Mouse (Mus musculus): ENCODE data around the gene Psrc1. TPM values are rescaled to one million over a fixed set of nuclear protein-coding genes. Genes with fewer than 3 reads are reported as not detected.

Gene Psrc1
- total RNA-seq, 1 experiment from 2014 or later, result 3.7 TPM

- DNase-seq, result no peak
Measured at GRCm38 (mm10) chr3:108386186-108386585, 2.5 kb downstream of the Psrc1 start.

GRCm38 (mm10) chr3:108389111-108389545 is 5.5 kb downstream of the Psrc1 start:
- peak; percentile 93 for DNase-seq

- DNase-seq, result no peak
Measured at GRCm38 (mm10) chr3:108392299-108392698, 8.7 kb downstream of the Psrc1 start.

- DNase-seq, result no peak
Measured at GRCm38 (mm10) chr3:108392793-108393192, 9.2 kb downstream of the Psrc1 start.

GRCm38 (mm10) chr3:108398281-108398680 is 14.6 kb downstream of the Psrc1 start:
- DNase-seq, result no peak

- no peak for DNase-seq
Measured at GRCm38 (mm10) chr3:108400442-108400841, 16.8 kb downstream of the Psrc1 start.

GRCm38 (mm10) chr3:108401692-108402527 is 18.3 kb downstream of the Psrc1 start:
- peak; percentile 87 for DNase-seq

- no peak for DNase-seq
Measured at GRCm38 (mm10) chr3:108402528-108402920, 18.9 kb downstream of the Psrc1 start.

GRCm38 (mm10) chr3:108405536-108406305 is 22.1 kb downstream of the Psrc1 start:
- DNase-seq, result no peak

- no peak for DNase-seq
Measured at GRCm38 (mm10) chr3:108406306-108406885, 22.8 kb downstream of the Psrc1 start.

GRCm38 (mm10) chr3:108408517-108409008 is 24.9 kb downstream of the Psrc1 start:
- DNase-seq, result no peak

GRCm38 (mm10) chr3:108409656-108410358 is 26.2 kb downstream of the Psrc1 start:
- DNase-seq, result no peak

- no peak for DNase-seq
Measured at GRCm38 (mm10) chr3:108410359-108410714, 26.7 kb downstream of the Psrc1 start.

GRCm38 (mm10) chr3:108411026-108411753 is 27.6 kb downstream of the Psrc1 start:
- no peak for DNase-seq

- DNase-seq, result peak; percentile 37
Measured at GRCm38 (mm10) chr3:108411754-108412121, 28.1 kb downstream of the Psrc1 start.

GRCm38 (mm10) chr3:108413634-108414360 is 30.2 kb downstream of the Psrc1 start:
- DNase-seq, result no peak

- peak; percentile 49 for DNase-seq
Measured at GRCm38 (mm10) chr3:108414857-108415830, 31.5 kb downstream of the Psrc1 start, which contains the start of gene Celsr2. Gene Celsr2 (minus strand): TSS chr3:108415552.

- peak; percentile 82 for DNase-seq
Measured at GRCm38 (mm10) chr3:108415831-108416223, 32.2 kb downstream of the Psrc1 start.

GRCm38 (mm10) chr3:108423006-108423405 is 39.4 kb downstream of the Psrc1 start:
- no peak for DNase-seq
